Mouse (Mus musculus): ENCODE data around the gene Ncoa3.

DNA sequence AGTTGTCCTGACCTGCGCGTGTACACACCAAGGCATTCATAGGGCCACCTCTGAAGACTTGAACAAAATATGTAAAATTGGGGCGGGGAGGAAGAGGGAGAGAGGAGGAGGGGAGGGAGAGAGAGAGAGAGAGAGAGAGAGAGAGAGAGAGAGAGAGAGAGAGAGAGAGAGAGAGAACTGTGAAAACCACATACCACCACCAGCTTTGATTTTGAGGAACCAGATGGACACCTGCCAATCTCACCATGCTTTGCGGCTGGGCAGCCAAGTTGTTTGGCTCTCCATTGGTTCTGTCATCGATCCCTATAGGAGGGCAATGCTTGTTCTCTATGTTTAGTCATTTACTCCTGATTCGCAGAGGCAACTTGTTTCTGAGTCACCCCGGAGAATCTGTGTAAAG is 21.7 kb upstream of the Ncoa3 start:
- TF ChIP-seq CTCF (IDR thresholded peaks at IDR 0.05; ENCODE audit: control insufficient read depth, insufficient read depth, insufficient replicate concordance, low read depth, low read length) (no peak), POLR2A (IDR thresholded peaks at IDR 0.05; ENCODE audit: control insufficient read depth, low read depth, low read length) (no peak)
